Mouse (Mus musculus): ENCODE results near the gene Rbmxl1. TPM values are rescaled to one million over a fixed set of nuclear protein-coding genes. Genes with fewer than 3 reads are reported as not detected.

The Rbmxl1 gene
- polyA plus RNA-seq, 1 experiment from 2014 or later = 184 TPM

- 89% methylated on average over 3 of the region's 3 CpGs for WGBS
- Histone ChIP-seq H3K4me3 (ENCODE audit: low read length) (no peak overlapping the region), H3K27me3 (replicated peaks; ENCODE audit: control insufficient read depth, insufficient read depth, low read length) (no peaks in the 10 kb centered on the region), H3K9me3 (ENCODE audit: control insufficient read depth, low read length) (no peaks in the 10 kb centered on the region), H3K27ac (ENCODE audit: low read depth, low read length) (no peak overlapping the region), H3K4me1 (ENCODE audit: control insufficient read depth, insufficient read depth, low read depth, low read length) (no peaks in the 10 kb centered on the region), H3K4me2 (ENCODE audit: low read length) (no peak overlapping the region), H3K9ac (ENCODE audit: low read depth, low read length) (no peak overlapping the region), H3K36me3 (ENCODE audit: control insufficient read depth, insufficient read depth, low read length) (no peaks in the 10 kb centered on the region)
- no peak for ATAC-seq
Observed at GRCm38 (mm10) chr8:78537795-78538194, 29.1 kb upstream of the Rbmxl1 start.

GRCm38 (mm10) chr8:78536716-78537115, 28.0 kb upstream of the Rbmxl1 start:
- no peak overlapping the region for H3K9ac ChIP-seq (ENCODE audit: low read depth, low read length)
- H3K4me2 ChIP-seq (ENCODE audit: low read length) = no peak overlapping the region
- no peaks in the 10 kb centered on the region for H3K27me3 ChIP-seq (replicated peaks; ENCODE audit: control insufficient read depth, insufficient read depth, low read length)
- no peaks in the 10 kb centered on the region for H3K9me3 ChIP-seq (ENCODE audit: control insufficient read depth, low read length)
- 91% methylated on average over 5 of the region's 5 CpGs for WGBS
- no peak for ATAC-seq
- H3K4me3 ChIP-seq (ENCODE audit: low read length) = no peak overlapping the region
- no peak overlapping the region for H3K27ac ChIP-seq (ENCODE audit: low read depth, low read length)
- no peaks in the 10 kb centered on the region for H3K36me3 ChIP-seq (ENCODE audit: control insufficient read depth, insufficient read depth, low read length)
- H3K4me1 ChIP-seq (ENCODE audit: control insufficient read depth, insufficient read depth, low read depth, low read length) = no peaks in the 10 kb centered on the region

- H3K27ac ChIP-seq (ENCODE audit: low read depth, low read length) = no peak overlapping the region
- no peak for ATAC-seq
- WGBS = 90% methylated on average over 6 of the region's 6 CpGs
Observed at GRCm38 (mm10) chr8:78533981-78534380, 25.3 kb upstream of the Rbmxl1 start.

GRCm38 (mm10) chr8:78515132-78515531, 6.4 kb upstream of the Rbmxl1 start:
- Histone ChIP-seq H3K9me3 (ENCODE audit: control insufficient read depth, low read length) (no peaks in the 10 kb centered on the region), H3K4me2 (ENCODE audit: low read length) (no peak overlapping the region), H3K4me1 (ENCODE audit: control insufficient read depth, insufficient read depth, low read depth, low read length) (peaks cover 6% of the 10 kb centered on the region), H3K36me3 (ENCODE audit: control insufficient read depth, insufficient read depth, low read length) (peaks cover 3% of the 10 kb centered on the region; the same call in 1 of the 2 replicates), H3K27me3 (replicated peaks; ENCODE audit: control insufficient read depth, insufficient read depth, low read length) (no peaks in the 10 kb centered on the region), H3K4me3 (ENCODE audit: low read length) (no peak overlapping the region), H3K9ac (ENCODE audit: low read depth, low read length) (no peak overlapping the region), H3K27ac (ENCODE audit: low read depth, low read length) (no peak overlapping the region)
- no peak for ATAC-seq
- WGBS = 97% methylated on average over 3 of the region's 3 CpGs

More at GRCm38 (mm10) chr8:78533981-78534380, 25.3 kb upstream of the Rbmxl1 start:
- H3K9ac ChIP-seq (ENCODE audit: low read depth, low read length) = no peak overlapping the region
- no peak overlapping the region for H3K4me2 ChIP-seq (ENCODE audit: low read length)
- no peaks in the 10 kb centered on the region for H3K27me3 ChIP-seq (replicated peaks; ENCODE audit: control insufficient read depth, insufficient read depth, low read length)
- H3K4me1 ChIP-seq (ENCODE audit: control insufficient read depth, insufficient read depth, low read depth, low read length) = no peaks in the 10 kb centered on the region
- H3K4me3 ChIP-seq (ENCODE audit: low read length) = no peak overlapping the region
- H3K36me3 ChIP-seq (ENCODE audit: control insufficient read depth, insufficient read depth, low read length) = no peaks in the 10 kb centered on the region
- H3K9me3 ChIP-seq (ENCODE audit: control insufficient read depth, low read length) = no peaks in the 10 kb centered on the region

GRCm38 (mm10) chr8:78514706-78515105, 6.0 kb upstream of the Rbmxl1 start:
- WGBS = 96% methylated on average over 1 of the region's 1 CpGs
- Histone ChIP-seq H3K27ac (ENCODE audit: low read depth, low read length) (no peak overlapping the region), H3K4me1 (ENCODE audit: control insufficient read depth, insufficient read depth, low read depth, low read length) (peaks cover 9% of the 10 kb centered on the region), H3K36me3 (ENCODE audit: control insufficient read depth, insufficient read depth, low read length) (peaks cover 3% of the 10 kb centered on the region; the same call in 1 of the 2 replicates), H3K4me2 (ENCODE audit: low read length) (no peak overlapping the region), H3K9me3 (ENCODE audit: control insufficient read depth, low read length) (no peaks in the 10 kb centered on the region), H3K4me3 (ENCODE audit: low read length) (no peak overlapping the region), H3K9ac (ENCODE audit: low read depth, low read length) (no peak overlapping the region), H3K27me3 (replicated peaks; ENCODE audit: control insufficient read depth, insufficient read depth, low read length) (no peaks in the 10 kb centered on the region)
- no peak for ATAC-seq

GRCm38 (mm10) chr8:78513106-78513505, 4.4 kb upstream of the Rbmxl1 start:
- Histone ChIP-seq H3K36me3 (ENCODE audit: control insufficient read depth, insufficient read depth, low read length) (peaks cover 3% of the 10 kb centered on the region; the same call in 1 of the 2 replicates), H3K9ac (ENCODE audit: low read depth, low read length) (no peak overlapping the region), H3K4me2 (ENCODE audit: low read length) (no peak overlapping the region), H3K9me3 (ENCODE audit: control insufficient read depth, low read length) (no peaks in the 10 kb centered on the region), H3K27me3 (replicated peaks; ENCODE audit: control insufficient read depth, insufficient read depth, low read length) (no peaks in the 10 kb centered on the region), H3K4me3 (ENCODE audit: low read length) (no peak overlapping the region), H3K27ac (ENCODE audit: low read depth, low read length) (no peak overlapping the region), H3K4me1 (ENCODE audit: control insufficient read depth, insufficient read depth, low read depth, low read length) (peaks cover 9% of the 10 kb centered on the region)
- WGBS = 94% methylated on average over 4 of the region's 4 CpGs
- no peak for ATAC-seq

- H3K27ac ChIP-seq (ENCODE audit: low read depth, low read length) = no peak overlapping the region
- 0 out of 2 replicates have a peak, but pooled peaks cover 2% of the 10 kb centered on the region for H3K36me3 ChIP-seq (ENCODE audit: control insufficient read depth, insufficient read depth, low read length)
- 56% methylated on average over 3 of the region's 3 CpGs for WGBS
- H3K9ac ChIP-seq (ENCODE audit: low read depth, low read length) = no peak overlapping the region; the same call in 1 of the 2 replicates
- no peaks in the 10 kb centered on the region for H3K9me3 ChIP-seq (ENCODE audit: control insufficient read depth, low read length)
- H3K4me2 ChIP-seq (ENCODE audit: low read length) = no peak overlapping the region
- ATAC-seq = no peak
- no peaks in the 10 kb centered on the region for H3K27me3 ChIP-seq (replicated peaks; ENCODE audit: control insufficient read depth, insufficient read depth, low read length)
- peaks cover 14% of the 10 kb centered on the region for H3K4me1 ChIP-seq (ENCODE audit: control insufficient read depth, insufficient read depth, low read depth, low read length)
- no peak overlapping the region for H3K4me3 ChIP-seq (ENCODE audit: low read length)
Observed at GRCm38 (mm10) chr8:78510926-78511325, 2.2 kb upstream of the Rbmxl1 start.

- ATAC-seq = no peak
- Histone ChIP-seq H3K27me3 (replicated peaks; ENCODE audit: control insufficient read depth, insufficient read depth, low read length) (no peaks in the 10 kb centered on the region), H3K4me3 (ENCODE audit: low read length) (peak overlapping the region; percentile 95), H3K27ac (ENCODE audit: low read depth, low read length) (peak overlapping the region; percentile 29; the same call in 1 of the 2 replicates), H3K4me2 (ENCODE audit: low read length) (peak overlapping the region; percentile 84), H3K9ac (ENCODE audit: low read depth, low read length) (peak overlapping the region; percentile 96), H3K36me3 (ENCODE audit: control insufficient read depth, insufficient read depth, low read length) (peaks cover 2% of the 10 kb centered on the region; the same call in 1 of the 2 replicates), H3K9me3 (ENCODE audit: control insufficient read depth, low read length) (no peaks in the 10 kb centered on the region), H3K4me1 (ENCODE audit: control insufficient read depth, insufficient read depth, low read depth, low read length) (peaks cover 14% of the 10 kb centered on the region)
- WGBS = under 1% methylated on average over 11 of the region's 11 CpGs
Observed at GRCm38 (mm10) chr8:78510094-78510493, 1.4 kb upstream of the Rbmxl1 start.

- H3K36me3 ChIP-seq (ENCODE audit: control insufficient read depth, insufficient read depth, low read length) = peaks cover 9% of the 10 kb centered on the region
- peak within 1 kb of the TSS; percentile 88 for H3K4me2 ChIP-seq (ENCODE audit: low read length)
- peak; percentile 97 for ATAC-seq
- no peaks in the 10 kb centered on the region for H3K27me3 ChIP-seq (replicated peaks; ENCODE audit: control insufficient read depth, insufficient read depth, low read length)
- no peaks in the 10 kb centered on the region for H3K9me3 ChIP-seq (ENCODE audit: control insufficient read depth, low read length)
- H3K9ac ChIP-seq (ENCODE audit: low read depth, low read length) = peak within 1 kb of the TSS; percentile 96
- peak within 1 kb of the TSS; percentile 95 for H3K4me3 ChIP-seq (ENCODE audit: low read length)
- peaks cover 14% of the 10 kb centered on the region for H3K4me1 ChIP-seq (ENCODE audit: control insufficient read depth, insufficient read depth, low read depth, low read length)
- peak within 1 kb of the TSS; percentile 98 for H3K27ac ChIP-seq (ENCODE audit: low read depth, low read length)
- under 1% methylated on average over 51 of the region's 51 CpGs for WGBS
Observed at GRCm38 (mm10) chr8:78509273-78510031, 754 bp upstream of the Rbmxl1 start, which contains the start of gene Slc10a7. Gene Slc10a7 (plus strand): TSS chr8:78509346.

All from hindbrain, embryonic 16.5 days (tissue).